Mouse (Mus musculus) erythroblast, embryonic 14.5 days (primary cell): ENCODE data around the gene Mapk6.

Experiments used
- GATA1 ChIP-seq: IDR thresholded peaks from 2 replicates; pipeline ENCODE4 v1.6.1; 2012; ENCODE audit warnings: low read length, inconsistent platforms, mixed read lengths
- TAL1 ChIP-seq: IDR thresholded peaks from 3 replicates; pipeline ENCODE4 v1.6.1; 2012; ENCODE audit warnings: low read length, inconsistent platforms, mixed read lengths

DNA sequence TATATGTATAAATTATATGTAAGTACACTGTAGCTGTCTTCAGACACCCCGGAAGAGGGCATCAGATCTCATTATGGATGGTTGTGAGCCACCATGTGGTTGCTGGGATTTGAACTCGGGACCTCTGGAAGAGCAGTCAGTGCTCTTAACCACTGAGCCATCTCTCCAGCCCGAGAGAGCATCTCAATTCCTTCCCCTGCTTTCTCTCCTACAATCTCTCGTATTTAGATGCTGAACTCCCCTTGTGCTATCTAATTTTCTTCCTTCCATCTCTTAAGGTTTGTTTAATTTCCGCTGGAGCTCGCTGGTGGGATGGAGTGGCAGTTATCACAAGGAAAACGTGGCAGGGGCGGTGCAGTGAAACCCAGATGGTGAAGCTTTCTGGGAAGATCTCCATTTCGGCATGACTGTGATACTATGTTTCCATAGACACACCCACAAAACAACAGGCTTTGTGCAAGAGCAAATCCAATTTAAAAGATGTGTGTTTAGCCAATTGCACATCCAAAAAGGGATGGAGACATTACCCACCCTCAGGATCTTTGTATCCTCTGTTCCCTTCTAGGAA lies 52.6 kb downstream of the Mapk6 start:
- TF ChIP-seq GATA1 = no peak
- TF ChIP-seq TAL1 = no peak
